Mouse (Mus musculus) bone marrow, adult 2 months (tissue): ENCODE results near the gene Ost4. TPM values are rescaled to one million over a fixed set of nuclear protein-coding genes. Genes with fewer than 3 reads are reported as not detected.

Source experiments
- H3K27ac ChIP-seq: fragments of 200-500 bp; 2 replicates; pipeline ENCODE4 v1.5.1; 2012; ENCODE audit warnings: low read depth, mild to moderate bottlenecking, control low read depth, inconsistent platforms, low read length; ENCODE audit not compliant: control insufficient read depth, poor library complexity, insufficient read depth
- H3K4me1 ChIP-seq: fragments of 200-500 bp; 2 replicates; pipeline ENCODE4 v1.6.1; 2011; ENCODE audit warnings: low read length; ENCODE audit not compliant: control insufficient read depth, insufficient read depth
- H3K4me3 ChIP-seq: fragments of 200-500 bp; replicated peaks from 2 replicates; pipeline ENCODE3; 2011; ENCODE audit warnings: mild to moderate bottlenecking, low read depth, low read length, control low read depth; ENCODE audit not compliant: control insufficient read depth
- CTCF ChIP-seq: fragments of 200-500 bp; IDR thresholded peaks from 2 replicates; pipeline ENCODE4 v1.5.1; 2011; ENCODE audit warnings: low read length, control low read depth; ENCODE audit not compliant: control insufficient read depth, insufficient read depth
- POLR2A ChIP-seq: fragments of 200-500 bp; IDR thresholded peaks from 2 replicates; pipeline ENCODE4 v1.6.1; 2011; ENCODE audit warnings: low read depth, mild to moderate bottlenecking, control low read depth, low read length, borderline replicate concordance; ENCODE audit not compliant: control insufficient read depth
- WGBS: fragments of 180-500 bp; shearing (Covaris S2); methylation state at CpG from one replicate; pipeline ENCODE4 v1.1.7; 2018; 5-methylcytosine and 5-hydroxymethylcytosine counted together
- polyA plus RNA-seq: library from polyadenylated mRNA; stranded (reverse); fragments of >200 nt; gene quantifications from 2 replicates; pipeline ENCODE4 v1.2.4, GENCODE M21; 2011; ENCODE audit warnings: low replicate concordance; ENCODE audit not compliant: missing spikeins, insufficient read depth, insufficient read length

The Ost4 gene
- polyA plus RNA-seq, 1 experiment = 148 TPM

GRCm38 (mm10) chr5:30915456-30915855 is 7.9 kb upstream of the Ost4 start:
- peaks cover 5% of the 10 kb centered on the region for H3K4me1 ChIP-seq
- TF ChIP-seq POLR2A (0 out of 2 replicates have a peak, but pooled peaks have one; percentile 15), CTCF (no peak)
- peak overlapping the region; percentile 73 for H3K27ac ChIP-seq
- peak overlapping the region; percentile 44 for H3K4me3 ChIP-seq
- WGBS = 6% methylated on average over 9 of the region's 9 CpGs

GRCm38 (mm10) chr5:30914849-30915248 is 7.3 kb upstream of the Ost4 start:
- Histone ChIP-seq H3K4me1 (peaks cover 5% of the 10 kb centered on the region), H3K27ac (peak overlapping the region; percentile 73), H3K4me3 (peak overlapping the region; percentile 56)
- TF ChIP-seq CTCF (no peak), POLR2A (no peak)
- WGBS = 19% methylated on average over 6 of the region's 6 CpGs

- Histone ChIP-seq H3K4me1 (peaks cover 5% of the 10 kb centered on the region), H3K4me3 (peak overlapping the region; percentile 38), H3K27ac (peak overlapping the region; percentile 58)
- TF ChIP-seq POLR2A (no peak), CTCF (no peak)
- 10% methylated on average over 7 of the region's 7 CpGs for WGBS
Observed at GRCm38 (mm10) chr5:30914101-30914635, 6.6 kb upstream of the Ost4 start.

- peak within 1 kb of the TSS; percentile 38 for H3K4me3 ChIP-seq
- peak within 1 kb of the TSS; percentile 58 for H3K27ac ChIP-seq
- whole genome bisulfite sequencing = 8% methylated on average over 13 of the region's 13 CpGs
- H3K4me1 ChIP-seq = peaks cover 5% of the 10 kb centered on the region
- TF ChIP-seq CTCF (no peak), POLR2A (0 out of 2 replicates have a peak, but pooled peaks have one; percentile 22)
Observed at GRCm38 (mm10) chr5:30913060-30913841, 5.7 kb upstream of the Ost4 start, which contains the start of gene Emilin1. Emilin1 (plus strand) TSS chr5:30913402.

GRCm38 (mm10) chr5:30912156-30912555 is 4.6 kb upstream of the Ost4 start:
- H3K27ac ChIP-seq = no peak overlapping the region
- TF ChIP-seq CTCF (no peak), POLR2A (no peak)
- H3K4me3 ChIP-seq = no peak overlapping the region
- H3K4me1 ChIP-seq = peaks cover 5% of the 10 kb centered on the region
- 61% methylated on average over 5 of the region's 5 CpGs for WGBS

- H3K27ac ChIP-seq = no peak overlapping the region
- no peak overlapping the region for H3K4me3 ChIP-seq
- TF ChIP-seq CTCF = no peak
- TF ChIP-seq POLR2A = no peak
- H3K4me1 ChIP-seq = peaks cover 3% of the 10 kb centered on the region
Observed at GRCm38 (mm10) chr5:30910481-30910880, 2.9 kb upstream of the Ost4 start.

GRCm38 (mm10) chr5:30909863-30910262 is 2.3 kb upstream of the Ost4 start:
- H3K4me3 ChIP-seq = no peak overlapping the region
- H3K27ac ChIP-seq = no peak overlapping the region
- TF ChIP-seq CTCF (no peak), POLR2A (no peak)
- peaks cover 1% of the 10 kb centered on the region; the same call in 1 of the 2 replicates for H3K4me1 ChIP-seq
- 91% methylated on average over 7 of the region's 7 CpGs for WGBS

GRCm38 (mm10) chr5:30909300-30909659 is 1.7 kb upstream of the Ost4 start:
- H3K4me1 ChIP-seq = peaks cover 1% of the 10 kb centered on the region; the same call in 1 of the 2 replicates
- no peak overlapping the region for H3K27ac ChIP-seq
- TF ChIP-seq POLR2A (no peak), CTCF (no peak)
- WGBS = 67% methylated on average over 7 of the region's 7 CpGs
- H3K4me3 ChIP-seq = no peak overlapping the region
